In genomic region chr9:65398279-65398678, GRCm38 (mm10) we compare ENCODE assay signal across 8 mouse cellular contexts. TPM values are rescaled to one million over a fixed set of nuclear protein-coding genes. Genes with fewer than 3 reads are reported as not detected.
DNase-seq lines count a peak whose midpoint lies in the region; ATAC-seq and TF ChIP-seq lines count a peak whose summit lies in the region.

TSS of gene Rasl12 (plus strand) at chr9:65398506.

- H3K27ac ChIP-seq in MEL (ENCODE audit: control insufficient read depth, low read depth, low read length), result no peak within 1 kb of the TSS
- H3K27ac ChIP-seq in forebrain, embryonic 15.5 days (replicated peaks), result no peak within 1 kb of the TSS
- no peak within 1 kb of the TSS for H3K27ac ChIP-seq in lung, embryonic 14.5 days (ENCODE audit: low read depth)
- H3K27ac ChIP-seq in olfactory bulb, adult 2 months (ENCODE audit: insufficient read depth, low read depth, low read length), result no peak within 1 kb of the TSS

- H3K27me3 ChIP-seq in MEL (ENCODE audit: control insufficient read depth in 1 of 2, insufficient read depth in 2 of 2, low read length in 2 of 2), result 0 out of 4 replicates have a peak, but pooled peaks cover 0 to 2% of the 10 kb centered on the region in 2 experiments
- H3K27me3 ChIP-seq in forebrain, embryonic 15.5 days, result no peaks in the 10 kb centered on the region
- no peaks in the 10 kb centered on the region for H3K27me3 ChIP-seq in lung, embryonic 14.5 days (ENCODE audit: insufficient read depth, low read length)

- no peak for TF ChIP-seq POLR2A in MEL (IDR thresholded peaks at IDR 0.05; ENCODE audit: control insufficient read depth in 1 of 2, insufficient read depth in 1 of 2, low read depth in 1 of 2, low read length in 2 of 2, poor library complexity in 1 of 2)
- no peak for TF ChIP-seq POLR2A in olfactory bulb, adult 2 months (IDR thresholded peaks at IDR 0.05; ENCODE audit: insufficient read depth, low read depth, low read length)

- peak within 1 kb of the TSS; percentile 70 for H3K4me2 ChIP-seq in forebrain, embryonic 15.5 days (replicated peaks)
- peak within 1 kb of the TSS; percentile 72 for H3K4me2 ChIP-seq in lung, embryonic 14.5 days

- H3K9ac ChIP-seq in MEL (ENCODE audit: control insufficient read depth, low read depth, low read length, poor library complexity, severe bottlenecking), result no peak within 1 kb of the TSS
- peak within 1 kb of the TSS; percentile 61 for H3K9ac ChIP-seq in forebrain, embryonic 15.5 days (replicated peaks)
- peak within 1 kb of the TSS; percentile 45 for H3K9ac ChIP-seq in lung, embryonic 14.5 days

- TF ChIP-seq EP300 in MEL (IDR thresholded peaks at IDR 0.05; ENCODE audit: low read depth in 1 of 2, low read length in 2 of 2), result no peak

- no peak for TF ChIP-seq RAD21 in MEL (IDR thresholded peaks at IDR 0.05; ENCODE audit: low read depth, low read length)

- no peaks in the 10 kb centered on the region for H3K9me3 ChIP-seq in MEL (replicated peaks; ENCODE audit: insufficient read depth, low read length)
- no peaks in the 10 kb centered on the region for H3K9me3 ChIP-seq in forebrain, embryonic 15.5 days
- no peaks in the 10 kb centered on the region for H3K9me3 ChIP-seq in lung, embryonic 14.5 days (ENCODE audit: low read depth, low read length)

- intact Hi-C loops in heart, postnatal 14 days (cut with DNase I), result no loop called here

- WGBS in forebrain, embryonic 15.5 days, result under 1% methylated on average over 24 of the region's 24 CpGs
- WGBS in lung, embryonic 14.5 days, result under 1% methylated on average over 24 of the region's 24 CpGs
- WGBS in olfactory bulb, adult 2 months, result 3% methylated on average over 24 of the region's 24 CpGs

- H3K79me2 ChIP-seq in MEL (ENCODE audit: control insufficient read depth, insufficient read depth, low read length, poor library complexity), result no peaks in the 10 kb centered on the region

- peak within 1 kb of the TSS; percentile 28 to 34; a peak in 3 of 4 replicates for H3K4me3 ChIP-seq in MEL (ENCODE audit: control insufficient read depth in 1 of 2, insufficient read depth in 1 of 2, low read depth in 2 of 2, low read length in 2 of 2)
- H3K4me3 ChIP-seq in forebrain, embryonic 15.5 days, result peak within 1 kb of the TSS; percentile 49
- peak within 1 kb of the TSS; percentile 55 for H3K4me3 ChIP-seq in lung, embryonic 14.5 days (ENCODE audit: low read depth, low read length)
- peak within 1 kb of the TSS; percentile 44 for H3K4me3 ChIP-seq in olfactory bulb, adult 2 months (ENCODE audit: insufficient read depth, low read depth, low read length)

- DNase-seq in MEL (ENCODE audit: low read depth, low spot score), result peak; percentile 55
- DNase-seq in c-Kit-positive CD71-positive TER-119-positive erythroid progenitor cells, embryonic 14.5 days (ENCODE audit: low spot score), result peak; percentile 21
- DNase-seq in heart, postnatal 14 days, result peak; percentile 78 to 82
- peak; percentile 87 to 89 for DNase-seq in kidney, postnatal 4 days
- DNase-seq in lung, embryonic 14.5 days, result peak; percentile 92
- peak; percentile 59 for DNase-seq in thymus, postnatal 0 days (ENCODE audit: low spot score)

- 0 out of 4 replicates have a peak, but pooled peaks cover 0 to 5% of the 10 kb centered on the region in 2 experiments for H3K4me1 ChIP-seq in MEL (ENCODE audit: control insufficient read depth in 1 of 2, insufficient read depth in 2 of 2, low read length in 2 of 2)
- peaks cover 11% of the 10 kb centered on the region; the same call in 1 of the 2 replicates for H3K4me1 ChIP-seq in forebrain, embryonic 15.5 days
- H3K4me1 ChIP-seq in lung, embryonic 14.5 days (ENCODE audit: insufficient read depth), result peaks cover 16% of the 10 kb centered on the region; the same call in 1 of the 2 replicates
- peaks cover 6% of the 10 kb centered on the region; the same call in 1 of the 2 replicates for H3K4me1 ChIP-seq in olfactory bulb, adult 2 months (ENCODE audit: control insufficient read depth, insufficient read depth, low read length)

- peak; percentile 80 for ATAC-seq in forebrain, embryonic 15.5 days (replicated peaks)
- peak; percentile 78 for ATAC-seq in lung, embryonic 14.5 days (ENCODE audit: insufficient read depth)

- H3K36me3 ChIP-seq in MEL (ENCODE audit: control insufficient read depth in 1 of 2, insufficient read depth in 2 of 2, low read length in 2 of 2), result no peaks in the 10 kb centered on the region
- no peaks in the 10 kb centered on the region for H3K36me3 ChIP-seq in forebrain, embryonic 15.5 days
- H3K36me3 ChIP-seq in lung, embryonic 14.5 days (ENCODE audit: insufficient read depth), result no peaks in the 10 kb centered on the region

- TF ChIP-seq CTCF in MEL (IDR thresholded peaks at IDR 0.05 in 2 of 3, conservative IDR thresholded peaks at IDR 0.05 in 1 of 3; ENCODE audit: control insufficient read depth in 1 of 3, insufficient read depth in 1 of 3, low read depth in 2 of 3, low read length in 3 of 3, poor library complexity in 1 of 3, severe bottlenecking in 1 of 3), result no peak
- TF ChIP-seq CTCF in lung, embryonic 14.5 days (IDR thresholded peaks at IDR 0.05; ENCODE audit: low read depth), result no peak
- TF ChIP-seq CTCF in olfactory bulb, adult 2 months (IDR thresholded peaks at IDR 0.05; ENCODE audit: insufficient read depth, low read depth, low read length), result no peak

TF ChIP-seq in MEL, 35 proteins besides CTCF, POLR2A, EP300 and RAD21:
- TF ChIP-seq NELFE (IDR thresholded peaks at IDR 0.05; ENCODE audit: low read depth, low read length), result no peak
- TF ChIP-seq MXI1 (IDR thresholded peaks at IDR 0.05; ENCODE audit: low read depth, low read length), result no peak
- TF ChIP-seq ZMIZ1 (IDR thresholded peaks at IDR 0.05; ENCODE audit: low read depth, low read length), result no peak
- TF ChIP-seq NRF1 (IDR thresholded peaks at IDR 0.05; ENCODE audit: insufficient read depth, low read depth, low read length, poor library complexity, severe bottlenecking), result no peak
- TF ChIP-seq RCOR1 (IDR thresholded peaks at IDR 0.05; ENCODE audit: low read depth, low read length), result no peak
- TF ChIP-seq POLR2AphosphoS2 (IDR thresholded peaks at IDR 0.05; ENCODE audit: low read length), result no peak
- TF ChIP-seq ZNF384 (IDR thresholded peaks at IDR 0.05; ENCODE audit: low read depth, low read length), result no peak
- no peak for TF ChIP-seq ZC3H11A (IDR thresholded peaks at IDR 0.05; ENCODE audit: low read depth, low read length)

RNA-seq across cellular contexts. Expression of gene Rasl12, which starts in this region (rescaled TPM):
- total RNA-seq in MEL (2012; rRNA removed), result 0.10 and 0.12 TPM in 2 replicates
- under 1 TPM in 1 of 2 experiments, not detected in 1; 0.19 TPM for polyA plus RNA-seq in MEL (2012; ENCODE audit: insufficient read depth in 1 of 2, insufficient read length in 2 of 2, low read depth in 1 of 2, low replicate concordance in 2 of 2, missing spikeins in 1 of 2)
- 6.1 and 6.5 TPM in 2 replicates for polyA plus RNA-seq in forebrain, embryonic 15.5 days (2015; fragmentation: Nextera tagmentation; extraction: Ambion mirVana)
- total RNA-seq in heart, postnatal 14 days (2021), result 10 to 100 TPM in 1 of 2 experiments, 1 to 10 TPM in 1; 9.7 to 11.6 TPM
- polyA plus RNA-seq in lung, embryonic 14.5 days (2014; fragmentation: Nextera tagmentation; extraction: Ambion mirVana), result 48.8 TPM in 2 replicates
- not detected in 2 replicates for polyA plus RNA-seq in olfactory bulb, adult 2 months (2012; ENCODE audit: insufficient read depth, insufficient read length, low replicate concordance, missing spikeins)
- 2.0 and 2.2 TPM in 2 replicates for polyA plus RNA-seq in thymus, postnatal 0 days (2015; fragmentation: Nextera tagmentation; extraction: Ambion mirVana)

Comparison
In these comparisons a context has a peak if more than half of its experiments do, and no peak if none do; other contexts are left out.
1. Peak in DNase-seq and H3K4me3 ChIP-seq in MEL; RNA of the gene not detected or under 1 TPM.
2. DNase-seq: peak in every context shown above with its lines; median percentile 92 in lung, embryonic 14.5 days; 88 in kidney, postnatal 4 days; 80 in heart, postnatal 14 days; 59 in thymus, postnatal 0 days; 55 in MEL; 21 in c-Kit-positive CD71-positive TER-119-positive erythroid progenitor cells, embryonic 14.5 days.